Mouse (Mus musculus): ENCODE results near the gene Trdn.

Gene Trdn

GRCm38 (mm10) chr10:33370534-33370933 is 290.2 kb downstream of the Trdn start:
- DNase-seq (ENCODE audit: extremely low read depth, low read depth, low spot score), result no peak

DNA sequence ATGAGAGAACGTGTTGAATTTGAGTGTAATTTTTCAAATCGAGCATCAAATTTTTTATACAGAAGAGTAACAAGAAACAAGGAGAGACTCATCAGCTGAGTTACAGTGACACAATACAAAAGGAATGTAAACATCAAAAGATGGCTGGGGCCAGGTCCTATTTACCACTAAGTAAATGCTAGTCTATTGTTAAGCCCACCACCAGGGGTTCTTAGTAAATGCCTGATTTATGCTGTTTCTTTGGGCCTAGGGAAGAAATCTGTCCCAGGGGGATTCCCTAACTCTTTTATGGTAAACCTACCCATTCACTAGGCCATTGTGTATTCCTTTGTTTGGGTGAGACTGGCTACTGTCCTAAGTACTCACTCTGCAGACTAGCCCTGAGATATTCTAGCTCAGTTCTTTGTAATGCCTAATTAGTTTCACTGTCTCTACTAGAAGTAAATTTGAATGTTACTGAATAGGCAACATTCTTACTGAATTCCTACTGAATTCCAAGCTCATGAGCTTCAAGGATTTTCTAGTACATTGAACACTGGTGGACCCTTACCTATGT is 295.2 kb downstream of the Trdn start:
- no peak for DNase-seq (ENCODE audit: extremely low read depth, low read depth, low spot score)

All from fat pad, adult 2 months (tissue).